Mouse (Mus musculus): Measurements from ENCODE around the gene Sowahc. TPM values are rescaled to one million over a fixed set of nuclear protein-coding genes. Genes with fewer than 3 reads are reported as not detected.

The Sowahc gene
- polyA plus RNA-seq, 1 experiment from 2014 or later: 4.2 TPM

DNA sequence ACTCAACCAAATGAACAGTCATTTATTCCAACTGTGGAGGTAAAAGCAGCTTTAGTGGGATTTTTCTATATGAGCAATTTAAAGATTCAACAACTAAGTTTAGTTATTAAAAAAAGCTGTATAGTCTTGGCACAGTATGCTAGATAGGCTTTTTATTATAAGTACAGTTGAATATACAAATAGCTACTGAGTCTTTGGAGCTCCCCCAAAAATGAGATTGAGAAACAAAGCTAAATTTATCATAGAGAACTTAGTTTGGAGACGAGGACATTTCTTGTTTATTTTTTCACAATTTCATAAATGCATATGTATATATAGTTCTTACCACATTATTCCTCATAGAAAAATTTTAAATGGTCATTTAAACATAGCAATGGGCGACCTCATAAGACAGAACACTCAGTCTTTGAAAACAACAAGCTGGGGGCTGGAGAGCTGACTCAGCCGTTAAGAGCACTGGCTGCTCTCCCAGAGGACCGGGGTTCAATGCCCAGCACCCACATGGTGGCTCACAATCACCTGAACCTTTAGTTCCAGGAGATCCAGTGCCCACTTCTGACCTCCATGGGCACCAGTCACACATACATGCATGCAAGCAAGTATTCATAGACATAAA, 7.6 kb downstream of the Sowahc start:
- no peak for TF ChIP-seq CTCF (IDR thresholded peaks at IDR 0.05; ENCODE audit: low read depth)

DNA sequence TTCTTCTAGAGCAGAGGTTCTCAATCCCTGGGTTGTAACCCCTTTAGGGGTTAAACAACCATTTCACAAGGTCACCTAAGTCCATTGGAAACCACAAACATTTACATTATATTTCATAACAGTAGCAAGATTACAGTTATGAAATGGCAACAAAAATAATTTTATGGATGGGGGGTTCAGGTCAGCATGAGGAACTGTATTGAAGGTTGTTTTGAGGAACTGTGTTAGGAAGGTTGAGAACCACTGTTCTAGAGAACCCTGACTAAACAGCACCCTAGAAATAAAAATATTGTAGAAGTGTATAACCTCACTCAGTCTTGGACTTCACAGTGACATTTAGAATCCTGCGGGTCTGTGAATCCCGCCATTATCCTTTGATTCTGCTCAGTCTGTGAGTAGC, 13.5 kb downstream of the Sowahc start:
- 89% methylated on average over 2 of the region's 2 CpGs for WGBS
- no peak for TF ChIP-seq CTCF (IDR thresholded peaks at IDR 0.05; ENCODE audit: low read depth)

More for the DNA sequence above, 7.6 kb downstream of the Sowahc start:
- H3K36me3 ChIP-seq (ENCODE audit: control insufficient read depth, insufficient read depth): no peaks in the 10 kb centered on the region
- H3K4me2 ChIP-seq (replicated peaks; ENCODE audit: low read depth): no peak overlapping the region
- H3K9ac ChIP-seq (ENCODE audit: low read depth, low read length): no peak overlapping the region
- ATAC-seq: no peak
- H3K9me3 ChIP-seq (ENCODE audit: control insufficient read depth): no peaks in the 10 kb centered on the region
- H3K27me3 ChIP-seq (replicated peaks; ENCODE audit: control insufficient read depth, insufficient read depth, low read length): no peaks in the 10 kb centered on the region
- H3K4me3 ChIP-seq (ENCODE audit: low read depth, low read length): no peak overlapping the region
- no peaks in the 10 kb centered on the region; the same call in 1 of the 2 replicates for H3K4me1 ChIP-seq (replicated peaks; ENCODE audit: control insufficient read depth, insufficient read depth, low read length)
- no peak overlapping the region for H3K27ac ChIP-seq (ENCODE audit: low read depth, low read length)
- WGBS: 62% methylated on average over 4 of the region's 4 CpGs

DNA sequence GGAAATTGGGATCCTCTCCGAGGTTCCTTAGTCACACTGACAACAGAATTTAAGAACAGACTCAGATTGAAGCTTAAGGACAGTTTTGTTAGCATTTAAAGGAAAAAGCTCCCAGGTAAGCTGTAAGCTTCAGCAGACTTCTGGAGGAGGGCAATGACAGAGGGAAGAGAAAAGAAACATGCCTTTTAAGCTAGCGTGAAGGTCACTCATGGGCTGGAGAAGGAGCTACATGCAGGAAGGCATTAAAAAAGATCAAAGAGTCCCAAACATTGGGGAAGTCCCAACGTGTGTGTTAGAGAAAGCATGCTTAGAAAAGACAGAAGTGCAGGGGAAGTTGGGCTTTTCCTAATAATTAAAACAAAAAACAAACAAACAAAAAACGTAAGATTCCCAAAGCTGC, 14.1 kb downstream of the Sowahc start:
- Histone ChIP-seq H3K36me3 (ENCODE audit: control insufficient read depth, insufficient read depth) (no peaks in the 10 kb centered on the region), H3K9me3 (ENCODE audit: control insufficient read depth) (no peaks in the 10 kb centered on the region), H3K27ac (ENCODE audit: low read depth, low read length) (no peak overlapping the region), H3K27me3 (replicated peaks; ENCODE audit: control insufficient read depth, insufficient read depth, low read length) (no peaks in the 10 kb centered on the region), H3K9ac (ENCODE audit: low read depth, low read length) (no peak overlapping the region), H3K4me1 (replicated peaks; ENCODE audit: control insufficient read depth, insufficient read depth, low read length) (peaks cover 3% of the 10 kb centered on the region; the same call in 1 of the 2 replicates), H3K4me2 (replicated peaks; ENCODE audit: low read depth) (no peak overlapping the region), H3K4me3 (ENCODE audit: low read depth, low read length) (no peak overlapping the region)
- no peak for ATAC-seq
- no peak for TF ChIP-seq CTCF (IDR thresholded peaks at IDR 0.05; ENCODE audit: low read depth)
- 53% methylated on average over 4 of the region's 4 CpGs for WGBS

More for the DNA sequence above, 13.5 kb downstream of the Sowahc start:
- H3K36me3 ChIP-seq (ENCODE audit: control insufficient read depth, insufficient read depth): no peaks in the 10 kb centered on the region
- no peak overlapping the region for H3K27ac ChIP-seq (ENCODE audit: low read depth, low read length)
- no peaks in the 10 kb centered on the region for H3K27me3 ChIP-seq (replicated peaks; ENCODE audit: control insufficient read depth, insufficient read depth, low read length)
- no peak overlapping the region for H3K4me2 ChIP-seq (replicated peaks; ENCODE audit: low read depth)
- H3K4me3 ChIP-seq (ENCODE audit: low read depth, low read length): no peak overlapping the region
- ATAC-seq: no peak
- H3K9me3 ChIP-seq (ENCODE audit: control insufficient read depth): no peaks in the 10 kb centered on the region
- H3K4me1 ChIP-seq (replicated peaks; ENCODE audit: control insufficient read depth, insufficient read depth, low read length): peaks cover 3% of the 10 kb centered on the region; the same call in 1 of the 2 replicates
- H3K9ac ChIP-seq (ENCODE audit: low read depth, low read length): no peak overlapping the region

- ATAC-seq: no peak
- H3K4me3 ChIP-seq (ENCODE audit: low read depth, low read length): no peak overlapping the region
- no peak overlapping the region for H3K4me2 ChIP-seq (replicated peaks; ENCODE audit: low read depth)
- peaks cover 3% of the 10 kb centered on the region; the same call in 1 of the 2 replicates for H3K4me1 ChIP-seq (replicated peaks; ENCODE audit: control insufficient read depth, insufficient read depth, low read length)
- H3K36me3 ChIP-seq (ENCODE audit: control insufficient read depth, insufficient read depth): no peaks in the 10 kb centered on the region
- no peaks in the 10 kb centered on the region for H3K27me3 ChIP-seq (replicated peaks; ENCODE audit: control insufficient read depth, insufficient read depth, low read length)
- no peak overlapping the region for H3K9ac ChIP-seq (ENCODE audit: low read depth, low read length)
- no peak for TF ChIP-seq CTCF (IDR thresholded peaks at IDR 0.05; ENCODE audit: low read depth)
- H3K27ac ChIP-seq (ENCODE audit: low read depth, low read length): no peak overlapping the region
- WGBS: 61% methylated on average over 6 of the region's 6 CpGs
- H3K9me3 ChIP-seq (ENCODE audit: control insufficient read depth): no peaks in the 10 kb centered on the region
Measured at GRCm38 (mm10) chr10:59236486-59236885, 14.7 kb downstream of the Sowahc start.

- 53% methylated on average over 3 of the region's 3 CpGs for WGBS
- no peaks in the 10 kb centered on the region for H3K36me3 ChIP-seq (ENCODE audit: control insufficient read depth, insufficient read depth)
- H3K4me3 ChIP-seq (ENCODE audit: low read depth, low read length): no peak overlapping the region
- H3K4me2 ChIP-seq (replicated peaks; ENCODE audit: low read depth): no peak overlapping the region
- H3K9ac ChIP-seq (ENCODE audit: low read depth, low read length): no peak overlapping the region
- no peak for TF ChIP-seq CTCF (IDR thresholded peaks at IDR 0.05; ENCODE audit: low read depth)
- no peak for ATAC-seq
- H3K27me3 ChIP-seq (replicated peaks; ENCODE audit: control insufficient read depth, insufficient read depth, low read length): no peaks in the 10 kb centered on the region
- H3K4me1 ChIP-seq (replicated peaks; ENCODE audit: control insufficient read depth, insufficient read depth, low read length): peaks cover 3% of the 10 kb centered on the region; the same call in 1 of the 2 replicates
- no peaks in the 10 kb centered on the region for H3K9me3 ChIP-seq (ENCODE audit: control insufficient read depth)
- H3K27ac ChIP-seq (ENCODE audit: low read depth, low read length): no peak overlapping the region
Measured at GRCm38 (mm10) chr10:59237757-59238156, 16.0 kb downstream of the Sowahc start.

- H3K9ac ChIP-seq (ENCODE audit: low read depth, low read length): no peak overlapping the region
- H3K4me1 ChIP-seq (replicated peaks; ENCODE audit: control insufficient read depth, insufficient read depth, low read length): peaks cover 3% of the 10 kb centered on the region; the same call in 1 of the 2 replicates
- no peak overlapping the region for H3K4me2 ChIP-seq (replicated peaks; ENCODE audit: low read depth)
- H3K4me3 ChIP-seq (ENCODE audit: low read depth, low read length): no peak overlapping the region
- TF ChIP-seq CTCF (IDR thresholded peaks at IDR 0.05; ENCODE audit: low read depth): peak; percentile 54
- H3K27me3 ChIP-seq (replicated peaks; ENCODE audit: control insufficient read depth, insufficient read depth, low read length): no peaks in the 10 kb centered on the region
- no peaks in the 10 kb centered on the region for H3K36me3 ChIP-seq (ENCODE audit: control insufficient read depth, insufficient read depth)
- whole genome bisulfite sequencing: 22% methylated on average over 3 of the region's 3 CpGs
- H3K9me3 ChIP-seq (ENCODE audit: control insufficient read depth): no peaks in the 10 kb centered on the region
- ATAC-seq: peak; percentile 98
- H3K27ac ChIP-seq (ENCODE audit: low read depth, low read length): no peak overlapping the region
Measured at GRCm38 (mm10) chr10:59241141-59241541, 19.4 kb downstream of the Sowahc start.

All from intestine, postnatal 0 days (tissue).